14 mouse cellular contexts compared by ENCODE assay signal in genomic region chr8:48023206-48023605, GRCm38 (mm10). TPM values are rescaled to one million over a fixed set of nuclear protein-coding genes. Genes with fewer than 3 reads are reported as not detected.
A peak's percentile ranks its signal among the peaks of the same experiment; 100 is the strongest.
DNase-seq lines count a peak whose midpoint lies in the region; ATAC-seq and TF ChIP-seq lines count a peak whose summit lies in the region.
"Had no signal": no experiment of that assay in that cellular context is flagged by ENCODE, and none has a peak within 500 bp of the region (broad histone marks: within the 10 kb centered on the region; RNA-seq: fewer than 3 reads in every experiment).

No protein-coding gene starts in this region.

- H3K4me1 ChIP-seq in limb, embryonic 11.5 days (ENCODE audit: control insufficient read depth, insufficient read depth, low read length), result no peaks in the 10 kb centered on the region
- H3K4me1 ChIP-seq in limb, embryonic 10.5 days, result no peaks in the 10 kb centered on the region
- 0 out of 4 replicates have a peak, but pooled peaks cover 0 to 3% of the 10 kb centered on the region in 2 experiments for H3K4me1 ChIP-seq in CH12.LX (ENCODE audit: control insufficient read depth in 1 of 2, insufficient read depth in 2 of 2)
- no peaks in the 10 kb centered on the region for H3K4me1 ChIP-seq in embryonic facial prominence, embryonic 10.5 days
- no peaks in the 10 kb centered on the region for H3K4me1 ChIP-seq in midbrain, embryonic 16.5 days (ENCODE audit: control insufficient read depth, insufficient read depth, low read length)
- H3K4me1 ChIP-seq: forebrain, embryonic 10.5 days; liver, embryonic 13.5 days had no signal

- no peak overlapping the region for H3K9ac ChIP-seq in limb, embryonic 11.5 days (ENCODE audit: low read length)
- H3K9ac ChIP-seq in CH12.LX (ENCODE audit: insufficient read depth, low read depth), result no peak overlapping the region
- H3K9ac ChIP-seq in midbrain, embryonic 16.5 days (ENCODE audit: low read depth, low read length), result no peak overlapping the region
- H3K9ac ChIP-seq: hindbrain, embryonic 14.5 days; liver, embryonic 13.5 days had no signal

- H3K4me2 ChIP-seq in limb, embryonic 11.5 days (ENCODE audit: low read depth, severe bottlenecking), result no peak overlapping the region
- no peak overlapping the region for H3K4me2 ChIP-seq in CH12.LX (ENCODE audit: insufficient read depth, low read depth, poor library complexity, severe bottlenecking)
- no peak overlapping the region for H3K4me2 ChIP-seq in midbrain, embryonic 16.5 days (ENCODE audit: low read length)
- H3K4me2 ChIP-seq: hindbrain, embryonic 14.5 days; liver, embryonic 13.5 days had no signal

- TF ChIP-seq EP300 in CH12.LX (IDR thresholded peaks at IDR 0.05; ENCODE audit: low read length), result no peak

- in situ Hi-C loops in CH12.LX (cut with MboI; ENCODE audit: low pct_ligation_motif_present, low pct_unique_long_range_greater_than_20kb, low sequenced_read_pairs), result loop anchor here (25.0 kb wide), 1 partner anchor 161 kb away; no protein-coding TSS in a partner anchor

- no peak for TF ChIP-seq POLR2A in CH12.LX (IDR thresholded peaks at IDR 0.05; ENCODE audit: low read depth, low read length)

- no peak overlapping the region for H3K4me3 ChIP-seq in limb, embryonic 11.5 days (ENCODE audit: low read depth, low read length)
- H3K4me3 ChIP-seq in limb, embryonic 10.5 days, result no peak overlapping the region
- no peak overlapping the region for H3K4me3 ChIP-seq in CH12.LX (replicated peaks in 1 of 3; ENCODE audit: low read depth in 2 of 3, low read length in 2 of 3, poor library complexity in 1 of 3)
- no peak overlapping the region for H3K4me3 ChIP-seq in embryonic facial prominence, embryonic 10.5 days
- no peak overlapping the region for H3K4me3 ChIP-seq in midbrain, embryonic 16.5 days (ENCODE audit: low read depth, low read length)
- H3K4me3 ChIP-seq: forebrain, embryonic 10.5 days; liver, embryonic 13.5 days had no signal

- no peak for TF ChIP-seq RAD21 in CH12.LX (IDR thresholded peaks at IDR 0.05; ENCODE audit: low read depth, low read length)

- ATAC-seq in limb, embryonic 11.5 days (ENCODE audit: insufficient number of reproducible peaks, low FRiP score, low TSS enrichment, low read depth), result no peak
- ATAC-seq in midbrain, embryonic 16.5 days, result no peak

- H3K36me3 ChIP-seq in limb, embryonic 11.5 days (ENCODE audit: control insufficient read depth, insufficient read depth, low read length), result no peaks in the 10 kb centered on the region
- no peaks in the 10 kb centered on the region for H3K36me3 ChIP-seq in limb, embryonic 10.5 days
- H3K36me3 ChIP-seq in CH12.LX (replicated peaks in 1 of 2; ENCODE audit: control insufficient read depth in 1 of 2, insufficient read depth in 1 of 2, low read length in 1 of 2), result no peaks in the 10 kb centered on the region
- H3K36me3 ChIP-seq in embryonic facial prominence, embryonic 10.5 days (replicated peaks), result no peaks in the 10 kb centered on the region
- H3K36me3 ChIP-seq in midbrain, embryonic 16.5 days (ENCODE audit: control insufficient read depth, insufficient read depth, low read length), result no peaks in the 10 kb centered on the region
- H3K36me3 ChIP-seq: forebrain, embryonic 10.5 days; liver, embryonic 13.5 days had no signal

- peak; percentile 32 for DNase-seq in limb, embryonic 11.5 days (ENCODE audit: low spot score)
- no peak for DNase-seq in limb, embryonic 10.5 days (ENCODE audit: low spot score)
- DNase-seq in 416B (ENCODE audit: low read depth) (peak; percentile 45), CH12.LX (ENCODE audit: extremely low read depth) (peak; percentile 13)
- peak; percentile 3 for DNase-seq in induced T-regulatory cell, adult 2 months (ENCODE audit: low read depth)
- DNase-seq in embryonic facial prominence, embryonic 10.5 days (ENCODE audit: low spot score), result no peak
- DNase-seq: adrenal gland, postnatal 36 days; cerebellum, adult 8-10 months; gastrocnemius, postnatal 14 days; kidney, postnatal 10 days; liver, embryonic 13.5 days had no signal

- TF ChIP-seq CTCF in CH12.LX (conservative IDR thresholded peaks at IDR 0.05 in 1 of 2, IDR thresholded peaks at IDR 0.05 in 1 of 2; ENCODE audit: low read depth in 2 of 2, low read length in 2 of 2), result 0 out of 4 replicates have a peak, but pooled peaks of 1 of the 2 experiments have one; percentile 6

- dilution Hi-C loops in CH12.LX (cut with MboI; ENCODE audit: extremely low pct_ligation_motif_present, extremely low pct_unique_long_range_greater_than_20kb, low sequenced_read_pairs), result no loop called here

- WGBS in limb, embryonic 11.5 days, result 74% methylated on average over 8 of the region's 8 CpGs
- WGBS in limb, embryonic 10.5 days, result 74% methylated on average over 8 of the region's 8 CpGs
- 75% methylated on average over 8 of the region's 8 CpGs for WGBS in embryonic facial prominence, embryonic 10.5 days
- WGBS in midbrain, embryonic 16.5 days, result 71% methylated on average over 8 of the region's 8 CpGs

- H3K27ac ChIP-seq in limb, embryonic 11.5 days (replicated peaks; ENCODE audit: low read depth, low read length), result no peak overlapping the region
- H3K27ac ChIP-seq in limb, embryonic 10.5 days, result no peak overlapping the region
- no peak overlapping the region for H3K27ac ChIP-seq in CH12.LX (ENCODE audit: insufficient read depth, low read depth)
- H3K27ac ChIP-seq in embryonic facial prominence, embryonic 10.5 days (replicated peaks), result no peak overlapping the region
- no peak overlapping the region for H3K27ac ChIP-seq in midbrain, embryonic 16.5 days (ENCODE audit: low read length)
- H3K27ac ChIP-seq: forebrain, embryonic 10.5 days; hindbrain, embryonic 14.5 days; liver, embryonic 13.5 days had no signal

- H3K9me3 ChIP-seq in limb, embryonic 11.5 days (ENCODE audit: control insufficient read depth, low read length), result no peaks in the 10 kb centered on the region
- no peaks in the 10 kb centered on the region for H3K9me3 ChIP-seq in limb, embryonic 10.5 days (replicated peaks)
- no peaks in the 10 kb centered on the region for H3K9me3 ChIP-seq in CH12.LX (replicated peaks; ENCODE audit: low read length)
- no peaks in the 10 kb centered on the region for H3K9me3 ChIP-seq in embryonic facial prominence, embryonic 10.5 days
- H3K9me3 ChIP-seq in midbrain, embryonic 16.5 days (replicated peaks; ENCODE audit: control insufficient read depth, low read length, poor library complexity, severe bottlenecking), result no peaks in the 10 kb centered on the region
- H3K9me3 ChIP-seq: liver, embryonic 13.5 days had no signal

- H3K27me3 ChIP-seq in limb, embryonic 11.5 days (ENCODE audit: control insufficient read depth, insufficient read depth, low read length), result no peaks in the 10 kb centered on the region
- no peaks in the 10 kb centered on the region for H3K27me3 ChIP-seq in limb, embryonic 10.5 days (ENCODE audit: low read depth, poor library complexity, severe bottlenecking)
- H3K27me3 ChIP-seq in CH12.LX (replicated peaks), result no peaks in the 10 kb centered on the region
- H3K27me3 ChIP-seq in embryonic facial prominence, embryonic 10.5 days (replicated peaks; ENCODE audit: low read depth, poor library complexity, severe bottlenecking), result no peaks in the 10 kb centered on the region
- H3K27me3 ChIP-seq in midbrain, embryonic 16.5 days (ENCODE audit: control insufficient read depth, insufficient read depth, low read depth, low read length), result no peaks in the 10 kb centered on the region
- H3K27me3 ChIP-seq: liver, embryonic 13.5 days had no signal

- H3K79me2 ChIP-seq in CH12.LX (replicated peaks; ENCODE audit: control insufficient read depth, extremely low read depth, insufficient read depth, poor library complexity, severe bottlenecking), result no peaks in the 10 kb centered on the region

TF ChIP-seq in CH12.LX, 34 proteins besides CTCF, POLR2A, EP300 and RAD21:
- TF ChIP-seq ZMIZ1 (IDR thresholded peaks at IDR 0.05; ENCODE audit: low read depth, low read length) (no peak), ELF1 (IDR thresholded peaks at IDR 0.05; ENCODE audit: low read depth, low read length) (no peak), CHD1 (IDR thresholded peaks at IDR 0.05; ENCODE audit: low read depth, low read length) (no peak), TBP (conservative IDR thresholded peaks at IDR 0.05; ENCODE audit: low read depth, low read length) (no peak), USF1 (IDR thresholded peaks at IDR 0.05; ENCODE audit: low read depth, low read length) (no peak), KAT2A (IDR thresholded peaks at IDR 0.05; ENCODE audit: insufficient replicate concordance, low read length) (no peak), PAX5 (IDR thresholded peaks at IDR 0.05; ENCODE audit: low read length) (no peak), USF2 (conservative IDR thresholded peaks at IDR 0.05; ENCODE audit: low read depth, low read length) (no peak), ZNF384 (IDR thresholded peaks at IDR 0.05; ENCODE audit: low read depth, low read length) (no peak), JUN (IDR thresholded peaks at IDR 0.05; ENCODE audit: insufficient read depth, low read depth, low read length) (no peak), E2F4 (IDR thresholded peaks at IDR 0.05; ENCODE audit: insufficient replicate concordance, low read depth, low read length) (no peak), JUND (conservative IDR thresholded peaks at IDR 0.05; ENCODE audit: low read depth, low read length) (no peak), BHLHE40 (IDR thresholded peaks at IDR 0.05; ENCODE audit: low read depth, low read length) (no peak)

RNA-seq across cellular contexts. Expression of gene Wwc2, which starts 32.5 kb away (rescaled TPM):
- polyA plus RNA-seq in limb, embryonic 11.5 days (2014; fragmentation: Nextera tagmentation; extraction: Ambion mirVana), result 11.6 and 13.8 TPM in 2 replicates
- polyA plus RNA-seq in limb, embryonic 10.5 days (2016; fragmentation: Nextera tagmentation; extraction: Ambion mirVana), result 9.7 and 11.7 TPM in 2 replicates
- total RNA-seq in CH12.LX (2012; rRNA removed), result 0.04 TPM in 2 replicates
- total RNA-seq in CH12.LX (2014; rRNA removed), result 0.32 and 0.38 TPM in 2 replicates
- 0.80 and 1.1 TPM in 2 replicates for polyA plus RNA-seq in CH12.LX (2012; ENCODE audit: insufficient read length, low read depth)
- polyA plus RNA-seq in embryonic facial prominence, embryonic 10.5 days (2016; fragmentation: Nextera tagmentation; extraction: Ambion mirVana), result 10.6 and 11.1 TPM in 2 replicates
- polyA plus RNA-seq in midbrain, embryonic 16.5 days (2015; fragmentation: Nextera tagmentation; extraction: Ambion mirVana), result 4.3 and 4.7 TPM in 2 replicates

Comparison
In these comparisons a context has a peak if more than half of its experiments do, and no peak if none do; other contexts are left out.
1. DNase-seq: peak in limb, embryonic 11.5 days (single experiment), 416B (single experiment), CH12.LX (single experiment) and induced T-regulatory cell, adult 2 months (single experiment); none in limb, embryonic 10.5 days (single experiment) and embryonic facial prominence, embryonic 10.5 days (single experiment).